Mouse (Mus musculus) heart, postnatal 0 days (tissue): ENCODE results near the gene Rhbdl3. TPM values are rescaled to one million over a fixed set of nuclear protein-coding genes. Genes with fewer than 3 reads are reported as not detected.

Experiments used
- ATAC-seq: fragments of 200-750 bp; cut with Nextera tagmentation; 2 replicates; pipeline ENCODE4 v1.8.0; 2017; ENCODE audit warnings: low read depth, moderate number of reproducible peaks, moderate library complexity; ENCODE audit not compliant: insufficient read depth
- DNase-seq: peaks from one replicate; pipeline ENCODE4 v3.0.0-alpha.2; 2016; ENCODE audit warnings: low spot score
- H3K27ac ChIP-seq: fragments of 300-500 bp; sonication (generic); 2 replicates; pipeline ENCODE4 v1.5.1; 2014; ENCODE audit warnings: low read depth, mild to moderate bottlenecking
- H3K27me3 ChIP-seq: fragments of 300-500 bp; sonication (generic); 2 replicates; pipeline ENCODE4 v1.6.1; 2014; ENCODE audit warnings: low read length, mixed read lengths; ENCODE audit not compliant: control insufficient read depth, insufficient read depth
- H3K36me3 ChIP-seq: fragments of 300-500 bp; sonication (generic); replicated peaks from 2 replicates; pipeline ENCODE4 v1.6.1; 2014; ENCODE audit warnings: low read length, mixed read lengths; ENCODE audit not compliant: control insufficient read depth, insufficient read depth
- H3K4me1 ChIP-seq: fragments of 300-500 bp; sonication (generic); 2 replicates; pipeline ENCODE4 v1.6.1; 2014; ENCODE audit warnings: antibody characterized with exemption; ENCODE audit not compliant: control insufficient read depth, insufficient read depth
- H3K4me2 ChIP-seq: fragments of 300-500 bp; sonication (generic); 2 replicates; pipeline ENCODE4 v1.6.1; 2014; ENCODE audit warnings: low read depth, mild to moderate bottlenecking, low read length, moderate library complexity
- H3K4me3 ChIP-seq: fragments of 300-500 bp; sonication (generic); 2 replicates; pipeline ENCODE4 v1.5.1; 2014; ENCODE audit warnings: low read depth, low read length
- H3K9ac ChIP-seq: fragments of 300-500 bp; sonication (generic); replicated peaks from 2 replicates; pipeline ENCODE4 v1.6.1; 2014; ENCODE audit warnings: low read depth, low read length, mixed read lengths
- H3K9me3 ChIP-seq: fragments of 300-500 bp; sonication (generic); replicated peaks from 2 replicates; pipeline ENCODE4 v1.6.1; 2016; ENCODE audit warnings: low read length; ENCODE audit not compliant: control insufficient read depth
- CTCF ChIP-seq: IDR thresholded peaks from 2 replicates; pipeline ENCODE4 v1.5.1; 2016; ENCODE audit warnings: antibody characterized with exemption, control low read depth, low read depth
- EP300 ChIP-seq: IDR thresholded peaks from 2 replicates; pipeline ENCODE4 v1.6.1; 2016; ENCODE audit warnings: antibody characterized with exemption, low read depth
- WGBS: fragments of 180-500 bp; shearing (Covaris S2); extraction: QIAGEN DNeasy Blood & Tissue Kit; methylation state at CpG from one replicate; pipeline ENCODE4 v1.1.7; 2014; 5-methylcytosine and 5-hydroxymethylcytosine counted together
- polyA plus RNA-seq: library from polyadenylated mRNA; unstranded; fragments of >200 nt; fragmentation: Nextera tagmentation; extraction: Ambion mirVana; gene quantifications from 2 replicates; pipeline ENCODE4 v1.2.1, GENCODE M21; 2015
- total RNA-seq: library from RNA; depleted of rRNA; stranded (reverse); fragments of >200 nt; gene quantifications from 2 replicates; pipeline ENCODE4 v1.2.3, GENCODE M21; 2014; ENCODE audit warnings: low replicate concordance

Rhbdl3 gene
- total and polyA plus RNA-seq, 2 experiments from 2014 or later: 0.38 to 2.1 TPM

DNA sequence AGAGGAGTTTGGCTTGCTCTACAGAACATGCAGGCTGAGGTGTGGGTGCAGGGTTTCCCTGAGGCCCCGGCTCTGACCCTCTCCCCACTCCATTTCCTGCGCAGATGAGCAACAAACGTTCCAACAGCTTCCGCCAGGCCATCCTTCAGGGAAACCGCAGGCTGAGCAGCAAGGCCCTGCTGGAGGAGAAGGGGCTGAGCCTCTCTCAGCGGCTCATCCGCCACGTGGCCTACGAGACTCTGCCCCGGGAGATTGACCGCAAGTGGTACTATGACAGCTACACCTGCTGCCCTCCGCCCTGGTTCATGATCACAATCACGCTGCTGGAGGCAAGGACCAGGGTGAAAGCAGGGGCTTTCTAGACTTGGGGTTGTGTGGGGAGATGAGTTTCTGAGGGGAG lies 22.5 kb downstream of the Rhbdl3 start:
- Histone ChIP-seq H3K4me2 (no peak overlapping the region), H3K9ac (no peak overlapping the region), H3K36me3 (no peaks in the 10 kb centered on the region), H3K27me3 (no peaks in the 10 kb centered on the region), H3K4me3 (no peak overlapping the region), H3K27ac (no peak overlapping the region), H3K9me3 (no peaks in the 10 kb centered on the region), H3K4me1 (no peaks in the 10 kb centered on the region)
- WGBS: 53% methylated on average over 13 of the region's 13 CpGs
- DNase-seq: no peak
- no peak for ATAC-seq
- TF ChIP-seq EP300 (no peak), CTCF (no peak)

DNA sequence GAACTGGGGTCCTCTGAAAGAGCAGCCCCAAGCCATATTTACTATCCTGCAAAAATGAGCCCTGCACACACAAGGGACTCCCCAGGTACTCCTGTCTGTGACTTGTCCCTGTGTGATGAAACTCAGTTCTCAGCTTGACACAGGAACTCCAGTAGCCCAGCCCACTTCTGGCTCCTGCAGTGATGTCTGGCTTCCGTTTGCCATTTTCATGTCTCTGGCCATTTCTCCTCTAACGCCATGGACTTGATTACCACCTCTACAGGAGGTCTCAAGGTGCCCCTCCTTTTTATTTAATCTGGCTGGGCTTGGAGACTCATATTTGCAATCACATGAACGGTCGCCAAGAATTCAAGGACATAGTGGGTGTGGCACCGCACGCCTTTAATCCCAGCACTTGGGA lies 23.9 kb downstream of the Rhbdl3 start:
- H3K4me1 ChIP-seq: no peaks in the 10 kb centered on the region
- no peak overlapping the region for H3K9ac ChIP-seq
- DNase-seq (no peak), ATAC-seq (no peak)
- H3K9me3 ChIP-seq: no peaks in the 10 kb centered on the region
- H3K4me2 ChIP-seq: no peak overlapping the region
- no peak overlapping the region for H3K4me3 ChIP-seq
- H3K27me3 ChIP-seq: 0 out of 2 replicates have a peak, but pooled peaks cover 4% of the 10 kb centered on the region
- no peaks in the 10 kb centered on the region for H3K36me3 ChIP-seq
- H3K27ac ChIP-seq: no peak overlapping the region
- 79% methylated on average over 6 of the region's 6 CpGs for WGBS
- no peak for TF ChIP-seq CTCF
- TF ChIP-seq EP300: no peak

- TF ChIP-seq CTCF: no peak
- no peak for TF ChIP-seq EP300
- DNase-seq (no peak), ATAC-seq (no peak)
- Histone ChIP-seq H3K4me3 (no peak overlapping the region), H3K4me2 (no peak overlapping the region), H3K4me1 (peaks cover 8% of the 10 kb centered on the region), H3K27ac (no peak overlapping the region), H3K27me3 (0 out of 2 replicates have a peak, but pooled peaks cover 9% of the 10 kb centered on the region), H3K9me3 (no peaks in the 10 kb centered on the region), H3K9ac (no peak overlapping the region), H3K36me3 (no peaks in the 10 kb centered on the region)
- WGBS: 68% methylated on average over 12 of the region's 12 CpGs
Observed at GRCm38 (mm10) chr11:80332709-80333400, 32.1 kb downstream of the Rhbdl3 start.

GRCm38 (mm10) chr11:80335609-80336350 lies 35.1 kb downstream of the Rhbdl3 start:
- H3K4me1 ChIP-seq: peaks cover 8% of the 10 kb centered on the region
- TF ChIP-seq CTCF (no peak), EP300 (no peak)
- no peaks in the 10 kb centered on the region for H3K36me3 ChIP-seq
- no peak overlapping the region for H3K27ac ChIP-seq
- H3K9me3 ChIP-seq: no peaks in the 10 kb centered on the region
- ATAC-seq: no peak
- DNase-seq: no peak
- H3K4me2 ChIP-seq: no peak overlapping the region
- H3K9ac ChIP-seq: no peak overlapping the region
- H3K27me3 ChIP-seq: no peaks in the 10 kb centered on the region
- H3K4me3 ChIP-seq: no peak overlapping the region
- WGBS: 14% methylated on average over 7 of the region's 7 CpGs

DNA sequence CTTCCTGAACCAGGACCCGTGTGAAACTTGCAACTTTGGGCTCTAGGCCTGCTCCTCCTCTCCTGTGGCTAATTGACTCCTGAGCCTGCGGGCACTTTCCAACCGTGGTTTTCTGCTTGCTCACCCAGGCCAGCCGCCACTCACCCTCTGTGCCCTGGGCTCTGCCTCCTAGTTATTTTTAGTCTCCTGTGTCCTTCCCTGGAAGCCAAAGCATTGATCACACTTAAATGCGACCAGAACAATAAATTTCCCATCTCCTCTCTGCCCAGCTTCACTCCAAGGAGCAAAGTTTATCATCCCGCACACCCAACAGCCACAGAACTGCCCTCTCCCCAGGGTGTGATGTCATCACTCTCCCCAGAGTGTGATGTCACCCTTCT lies 35.6 kb downstream of the Rhbdl3 start:
- Histone ChIP-seq H3K9me3 (no peaks in the 10 kb centered on the region), H3K9ac (no peak overlapping the region), H3K4me2 (no peak overlapping the region), H3K27ac (no peak overlapping the region), H3K4me3 (no peak overlapping the region), H3K36me3 (no peaks in the 10 kb centered on the region), H3K4me1 (peaks cover 8% of the 10 kb centered on the region), H3K27me3 (no peaks in the 10 kb centered on the region)
- DNase-seq: no peak
- no peak for TF ChIP-seq CTCF
- WGBS: 11% methylated on average over 6 of the region's 6 CpGs
- no peak for ATAC-seq
